Mouse (Mus musculus) CH12.LX (cell line): Measurements from ENCODE around the gene Dnajb11. TPM values are rescaled to one million over a fixed set of nuclear protein-coding genes. Genes with fewer than 3 reads are reported as not detected.

Experiments
- DNase-seq: peaks from one replicate; pipeline ENCODE4 v3.0.0-alpha.2; 2013; ENCODE audit errors: extremely low read depth
- H3K27ac ChIP-seq: 2 replicates; pipeline ENCODE4 v1.5.1; 2012; ENCODE audit warnings: low read depth, mild to moderate bottlenecking, control low read depth, moderate library complexity; ENCODE audit not compliant: insufficient read depth
- H3K27me3 ChIP-seq: replicated peaks from 2 replicates; pipeline ENCODE3; 2012; ENCODE audit warnings: inconsistent platforms
- H3K36me3 ChIP-seq, 2 experiments: replicated peaks in 1 of 2; 2 replicates each; pipeline versions ENCODE3 to v1.6.1; 2012; ENCODE audit warnings: inconsistent platforms in 1 of 2, low read length in 1 of 2, mild to moderate bottlenecking in 1 of 2, mixed read lengths in 1 of 2, moderate library complexity in 1 of 2; ENCODE audit not compliant: control insufficient read depth in 1 of 2, insufficient read depth in 1 of 2
- H3K4me1 ChIP-seq, 2 experiments: 2 replicates each; pipeline ENCODE4 v1.6.1; 2012; ENCODE audit warnings: inconsistent platforms in 1 of 2, moderate library complexity in 1 of 2; ENCODE audit not compliant: insufficient read depth in 2 of 2, control insufficient read depth in 1 of 2
- H3K4me2 ChIP-seq: 2 replicates; pipeline ENCODE4 v1.6.1; 2012; ENCODE audit warnings: low read depth, mild to moderate bottlenecking, control low read depth; ENCODE audit not compliant: poor library complexity, insufficient read depth, severe bottlenecking
- H3K4me3 ChIP-seq, 3 experiments: fragments of 150-350 bp in 1 of 3; sonication (generic) in 1 of 3; replicated peaks in 1 of 3; 2 replicates each; pipeline versions ENCODE3 to v1.5.1; 2011 to 2012; ENCODE audit warnings: low read depth in 2 of 3, low read length in 2 of 3, mild to moderate bottlenecking in 2 of 3, moderate library complexity in 2 of 3, control low read depth in 1 of 3, improper control_type of control experiment in 1 of 3, inconsistent platforms in 1 of 3, mixed read lengths in 1 of 3; ENCODE audit not compliant: poor library complexity in 1 of 3
- H3K79me2 ChIP-seq: replicated peaks from 2 replicates; pipeline ENCODE4 v1.6.1; 2012; ENCODE audit warnings: mild to moderate bottlenecking, moderate library complexity; ENCODE audit not compliant: control insufficient read depth, poor library complexity, insufficient read depth, severe bottlenecking; ENCODE audit errors: extremely low read depth
- H3K9ac ChIP-seq: 2 replicates; pipeline ENCODE4 v1.6.1; 2012; ENCODE audit warnings: low read depth, mild to moderate bottlenecking, control low read depth, moderate library complexity; ENCODE audit not compliant: insufficient read depth
- H3K9me3 ChIP-seq: replicated peaks from 2 replicates; pipeline ENCODE3; 2012; ENCODE audit warnings: low read length, inconsistent platforms, mixed read lengths
- BHLHE40 ChIP-seq: IDR thresholded peaks from 2 replicates; pipeline ENCODE4 v1.6.1; 2011; ENCODE audit warnings: mild to moderate bottlenecking, low read depth, low read length, improper control_type of control experiment
- CHD1 ChIP-seq: IDR thresholded peaks from 2 replicates; pipeline ENCODE4 v1.6.1; 2012; ENCODE audit warnings: low read depth, low read length, improper control_type of control experiment, inconsistent platforms
- CHD2 ChIP-seq: IDR thresholded peaks from 2 replicates; pipeline ENCODE4 v1.6.1; 2011; ENCODE audit warnings: low read length, improper control_type of control experiment
- CTCF ChIP-seq, 2 experiments: IDR thresholded peaks in 1 of 2; conservative IDR thresholded peaks in 1 of 2; 2 replicates each; pipeline ENCODE4 v1.5.1; 2011 to 2012; ENCODE audit warnings: low read depth in 2 of 2, low read length in 2 of 2, improper control_type of control experiment in 1 of 2, inconsistent platforms in 1 of 2, mild to moderate bottlenecking in 1 of 2, moderate library complexity in 1 of 2
- E2F4 ChIP-seq: IDR thresholded peaks from 2 replicates; pipeline ENCODE4 v1.6.1; 2011; ENCODE audit warnings: low read depth, low read length, improper control_type of control experiment; ENCODE audit not compliant: insufficient replicate concordance
- ELF1 ChIP-seq: IDR thresholded peaks from 2 replicates; pipeline ENCODE4 v1.6.1; 2014; ENCODE audit warnings: low read depth, mild to moderate bottlenecking, inconsistent platforms, low read length, improper control_type of control experiment
- EP300 ChIP-seq: IDR thresholded peaks from 2 replicates; pipeline ENCODE4 v1.6.1; 2011; ENCODE audit warnings: low read length, improper control_type of control experiment
- ETS1 ChIP-seq: conservative IDR thresholded peaks from 2 replicates; pipeline ENCODE4 v1.6.1; 2012; ENCODE audit warnings: low read depth, mild to moderate bottlenecking, inconsistent platforms, low read length, improper control_type of control experiment, moderate library complexity
- GABPA ChIP-seq: IDR thresholded peaks from 2 replicates; pipeline ENCODE4 v1.6.1; 2012; ENCODE audit warnings: low read depth, low read length, improper control_type of control experiment, inconsistent platforms; ENCODE audit not compliant: insufficient replicate concordance
- HCFC1 ChIP-seq: IDR thresholded peaks from 2 replicates; pipeline ENCODE4 v1.6.1; 2012; ENCODE audit warnings: low read depth, mild to moderate bottlenecking, inconsistent platforms, low read length, improper control_type of control experiment
- IRF4 ChIP-seq: IDR thresholded peaks from 2 replicates; pipeline ENCODE4 v1.6.1; 2014; ENCODE audit warnings: low read depth, mild to moderate bottlenecking, inconsistent platforms, low read length, improper control_type of control experiment
- JUN ChIP-seq: IDR thresholded peaks from 2 replicates; pipeline ENCODE4 v1.6.1; 2011; ENCODE audit warnings: low read depth, mild to moderate bottlenecking, low read length, improper control_type of control experiment, moderate library complexity; ENCODE audit not compliant: insufficient read depth
- JUND ChIP-seq: conservative IDR thresholded peaks from 2 replicates; pipeline ENCODE4 v1.6.1; 2011; ENCODE audit warnings: low read depth, low read length, improper control_type of control experiment
- KAT2A ChIP-seq: IDR thresholded peaks from 2 replicates; pipeline ENCODE4 v1.6.1; 2012; ENCODE audit warnings: low read length, improper control_type of control experiment, inconsistent platforms; ENCODE audit not compliant: insufficient replicate concordance
- MAFK ChIP-seq: IDR thresholded peaks from 2 replicates; pipeline ENCODE4 v1.6.1; 2011; ENCODE audit warnings: low read length, improper control_type of control experiment; ENCODE audit not compliant: insufficient replicate concordance
- MAX ChIP-seq: IDR thresholded peaks from 2 replicates; pipeline ENCODE4 v1.6.1; 2011; ENCODE audit warnings: low read length, improper control_type of control experiment
- MAZ ChIP-seq: IDR thresholded peaks from 2 replicates; pipeline ENCODE4 v1.6.1; 2012; ENCODE audit warnings: low read depth, mild to moderate bottlenecking, inconsistent platforms, low read length, improper control_type of control experiment, moderate library complexity
- MEF2A ChIP-seq: IDR thresholded peaks from 2 replicates; pipeline ENCODE4 v1.6.1; 2014; ENCODE audit warnings: low read depth, mild to moderate bottlenecking, inconsistent platforms, low read length, improper control_type of control experiment, borderline replicate concordance
- MXI1 ChIP-seq: IDR thresholded peaks from 2 replicates; pipeline ENCODE4 v1.6.1; 2011; ENCODE audit warnings: mild to moderate bottlenecking, low read depth, low read length, improper control_type of control experiment
- MYC ChIP-seq: IDR thresholded peaks from 2 replicates; pipeline ENCODE4 v1.6.1; 2011; ENCODE audit warnings: low read depth, mild to moderate bottlenecking, improper control_type of control experiment, low read length
- NELFE ChIP-seq: IDR thresholded peaks from 2 replicates; pipeline ENCODE4 v1.6.1; 2011; ENCODE audit warnings: low read depth, low read length, improper control_type of control experiment
- NRF1 ChIP-seq: IDR thresholded peaks from 2 replicates; pipeline ENCODE4 v1.6.1; 2014; ENCODE audit warnings: low read depth, mild to moderate bottlenecking, inconsistent platforms, low read length, improper control_type of control experiment, moderate library complexity
- PAX5 ChIP-seq: IDR thresholded peaks from 2 replicates; pipeline ENCODE4 v1.6.1; 2012; ENCODE audit warnings: low read length, inconsistent platforms, mixed read lengths
- POLR2A ChIP-seq: IDR thresholded peaks from 2 replicates; pipeline ENCODE4 v1.6.1; 2011; ENCODE audit warnings: low read depth, mild to moderate bottlenecking, improper control_type of control experiment, low read length
- POLR2AphosphoS2 ChIP-seq: IDR thresholded peaks from 2 replicates; pipeline ENCODE4 v1.6.1; 2011; ENCODE audit warnings: low read depth, low read length, improper control_type of control experiment
- RAD21 ChIP-seq: IDR thresholded peaks from 2 replicates; pipeline ENCODE4 v1.6.1; 2011; ENCODE audit warnings: low read depth, mild to moderate bottlenecking, low read length, improper control_type of control experiment, moderate library complexity
- RCOR1 ChIP-seq: conservative IDR thresholded peaks from 2 replicates; pipeline ENCODE4 v1.6.1; 2012; ENCODE audit warnings: low read depth, mild to moderate bottlenecking, inconsistent platforms, low read length, improper control_type of control experiment
- SIN3A ChIP-seq: IDR thresholded peaks from 2 replicates; pipeline ENCODE4 v1.6.1; 2012; ENCODE audit warnings: low read length, improper control_type of control experiment, inconsistent platforms
- SMC3 ChIP-seq: IDR thresholded peaks from 2 replicates; pipeline ENCODE4 v1.6.1; 2011; ENCODE audit warnings: low read depth, low read length, improper control_type of control experiment
- TBP ChIP-seq: conservative IDR thresholded peaks from 2 replicates; pipeline ENCODE4 v1.6.1; 2011; ENCODE audit warnings: low read depth, low read length, improper control_type of control experiment
- TCF12 ChIP-seq: IDR thresholded peaks from 2 replicates; pipeline ENCODE4 v1.6.1; 2014; ENCODE audit warnings: low read depth, mild to moderate bottlenecking, inconsistent platforms, low read length, improper control_type of control experiment
- UBTF ChIP-seq: IDR thresholded peaks from 2 replicates; pipeline ENCODE4 v1.6.1; 2012; ENCODE audit warnings: low read depth, mild to moderate bottlenecking, inconsistent platforms, low read length, improper control_type of control experiment, moderate library complexity
- USF1 ChIP-seq: IDR thresholded peaks from 2 replicates; pipeline ENCODE4 v1.6.1; 2014; ENCODE audit warnings: low read depth, mild to moderate bottlenecking, inconsistent platforms, low read length, improper control_type of control experiment
- USF2 ChIP-seq: conservative IDR thresholded peaks from 2 replicates; pipeline ENCODE4 v1.6.1; 2011; ENCODE audit warnings: low read depth, low read length, improper control_type of control experiment
- ZC3H11A ChIP-seq: IDR thresholded peaks from 2 replicates; pipeline ENCODE4 v1.6.1; 2012; ENCODE audit warnings: low read depth, mild to moderate bottlenecking, inconsistent platforms, low read length, improper control_type of control experiment
- ZKSCAN1 ChIP-seq: IDR thresholded peaks from 2 replicates; pipeline ENCODE4 v1.6.1; 2012; ENCODE audit warnings: low read depth, inconsistent platforms, low read length, improper control_type of control experiment, borderline replicate concordance
- ZMIZ1 ChIP-seq: IDR thresholded peaks from 2 replicates; pipeline ENCODE4 v1.6.1; 2012; ENCODE audit warnings: low read depth, mild to moderate bottlenecking, inconsistent platforms, low read length, improper control_type of control experiment
- ZNF384 ChIP-seq: IDR thresholded peaks from 2 replicates; pipeline ENCODE4 v1.6.1; 2012; ENCODE audit warnings: low read depth, low read length, improper control_type of control experiment, inconsistent platforms
- dilution Hi-C: fragments of 300-500 bp; cut with MboI; formaldehyde crosslinking; loops from 2 replicates; pipeline ENCODE4 v1.14.3; 2020; ENCODE audit warnings: low sequenced_read_pairs; ENCODE audit not compliant: extremely low pct_unique_long_range_greater_than_20kb, extremely low pct_ligation_motif_present
- in situ Hi-C: fragments of 300-500 bp; cut with MboI; formaldehyde crosslinking; loops from 3 replicates; pipeline ENCODE4 v1.14.3; 2019; ENCODE audit warnings: low sequenced_read_pairs, low pct_ligation_motif_present, low pct_unique_long_range_greater_than_20kb, mixed read lengths
- polyA plus RNA-seq: library from polyadenylated mRNA; unstranded; fragments of >175 nt; gene quantifications from 2 replicates; pipeline ENCODE4 v1.2.1, GENCODE M21; 2012; ENCODE audit warnings: low read depth; ENCODE audit not compliant: insufficient read length
- total RNA-seq, 2 experiments: library from RNA; depleted of rRNA; stranded (reverse); fragments of 300-350 nt in 1 of 2; fragments of >200 nt in 1 of 2; gene quantifications; 2 replicates each; pipeline ENCODE4 v1.2.3; 2012 to 2014

Dnajb11 gene
- 122 and 209 TPM in 2 replicates for total RNA-seq (2012; rRNA removed)
- 129 and 149 TPM in 2 replicates for total RNA-seq (2014; rRNA removed)
- polyA plus RNA-seq, result 206 and 241 TPM in 2 replicates

- peak within 1 kb of the TSS; percentile 85 to 97 (median 94) for H3K4me3 ChIP-seq
- peak; percentile 100 for DNase-seq
- peak within 1 kb of the TSS; percentile 100 for H3K4me2 ChIP-seq
- peaks cover 2 to 51% of the 10 kb centered on the region in 2 experiments for H3K36me3 ChIP-seq
- H3K4me1 ChIP-seq, result peaks cover 6 to 39% of the 10 kb centered on the region in 2 experiments
- peak within 1 kb of the TSS; percentile 36 for H3K27ac ChIP-seq
- in situ Hi-C loops, result no loop called here
- H3K27me3 ChIP-seq, result no peaks in the 10 kb centered on the region
- TF ChIP-seq RCOR1 (no peak; the same call in 1 of the 2 replicates), MEF2A (peak; percentile 34), SIN3A (peak; percentile 98), ZC3H11A (no peak), KAT2A (peak; percentile 83; the same call in 1 of the 2 replicates), CHD2 (peak; percentile 94), USF1 (peak; percentile 96), ETS1 (peak; percentile 29; the same call in 1 of the 2 replicates), BHLHE40 (peak; percentile 99), MXI1 (peak; percentile 98), NRF1 (peak; percentile 61), GABPA (no peak; the same call in 1 of the 2 replicates), JUND (no peak), EP300 (no peak), TCF12 (peak; percentile 73), UBTF (no peak), ZKSCAN1 (no peak), MAFK (no peak), HCFC1 (peak; percentile 93), POLR2AphosphoS2 (no peak), TBP (peak; percentile 88), JUN (no peak; the same call in 1 of the 2 replicates), MAZ (peak; percentile 40; the same call in 1 of the 2 replicates), CTCF (conservative IDR thresholded peaks at IDR 0.05 in 1 of 2, IDR thresholded peaks at IDR 0.05 in 1 of 2; ENCODE audit: low read depth in 2 of 2, low read length in 2 of 2) (no peak), SMC3 (no peak), E2F4 (peak; percentile 96), ZMIZ1 (no peak), POLR2A (peak; percentile 91), IRF4 (peak; percentile 73; the same call in 1 of the 2 replicates), CHD1 (no peak), MYC (peak; percentile 98), ZNF384 (no peak), NELFE (peak; percentile 80), RAD21 (no peak), PAX5 (no peak), ELF1 (peak; percentile 100), USF2 (peak; percentile 96), MAX (peak; percentile 100)
- TF ChIP-seq, all 38 proteins: peak for 21
- Histone ChIP-seq H3K9ac (peak within 1 kb of the TSS; percentile 87), H3K79me2 (peaks cover 35% of the 10 kb centered on the region), H3K9me3 (no peaks in the 10 kb centered on the region)
- dilution Hi-C loops, result no loop called here
Measured at GRCm38 (mm10) chr16:22857431-22858113, at the start of gene Dnajb11, which contains the start of gene Tbccd1. Gene Dnajb11 (plus strand): TSS chr16:22857845. Gene Tbccd1 (minus strand): TSS chr16:22857669.
